Mouse (Mus musculus) ES-Bruce4 (cell line): ENCODE results near the gene Hs1bp3.

Experiments
- CTCF ChIP-seq: IDR thresholded peaks from one replicate; pipeline ENCODE4 v1.8.1; 2011; ENCODE audit warnings: low read depth, low read length
- EP300 ChIP-seq: IDR thresholded peaks from 2 replicates; pipeline ENCODE4 v1.6.1; 2011; ENCODE audit warnings: low read depth, low read length; ENCODE audit not compliant: insufficient read depth
- POLR2A ChIP-seq: IDR thresholded peaks from one replicate; pipeline ENCODE4 v1.8.1; 2011; ENCODE audit warnings: low read length; ENCODE audit not compliant: insufficient read depth

DNA sequence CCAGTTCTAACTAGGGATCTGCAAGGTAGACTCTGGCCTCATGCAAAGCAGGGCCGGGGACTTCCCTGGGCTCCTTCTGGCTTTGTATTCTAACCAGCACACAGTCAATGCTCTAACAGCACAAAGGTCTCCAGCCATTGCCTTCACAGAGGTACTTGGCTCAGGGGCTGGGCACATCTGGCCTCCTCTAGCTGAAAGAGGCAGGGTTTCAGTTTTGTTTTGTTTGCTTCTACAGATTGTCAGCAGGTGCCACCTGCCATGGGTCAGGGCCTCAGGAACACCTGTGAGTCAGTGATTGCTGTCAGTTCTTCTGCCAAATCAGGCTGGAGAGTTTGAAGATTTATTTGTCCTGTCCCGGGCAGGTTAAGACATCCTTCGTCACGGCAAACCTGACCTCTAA lies 39.8 kb downstream of the Hs1bp3 start:
- TF ChIP-seq POLR2A (no peak), EP300 (no peak), CTCF (no peak)
